Mouse (Mus musculus) frontal cortex, postnatal 25 days (tissue): ENCODE measurements around the gene Chrd.
A peak's percentile ranks its signal among the peaks of the same experiment; 100 is the strongest.

Experiments used
- DNase-seq, 2 experiments: peaks; one replicate each; pipeline ENCODE4 v3.0.0; 2022; ENCODE audit warnings: low spot score in 2 of 2

The Chrd gene

GRCm38 (mm10) chr16:20732925-20733730 is at the start of gene Chrd:
Gene Chrd (plus strand): TSS chr16:20733127.
- no peak for DNase-seq

- no peak for DNase-seq
Observed at GRCm38 (mm10) chr16:20690774-20691173, 42.2 kb upstream of the Chrd start.

DNA sequence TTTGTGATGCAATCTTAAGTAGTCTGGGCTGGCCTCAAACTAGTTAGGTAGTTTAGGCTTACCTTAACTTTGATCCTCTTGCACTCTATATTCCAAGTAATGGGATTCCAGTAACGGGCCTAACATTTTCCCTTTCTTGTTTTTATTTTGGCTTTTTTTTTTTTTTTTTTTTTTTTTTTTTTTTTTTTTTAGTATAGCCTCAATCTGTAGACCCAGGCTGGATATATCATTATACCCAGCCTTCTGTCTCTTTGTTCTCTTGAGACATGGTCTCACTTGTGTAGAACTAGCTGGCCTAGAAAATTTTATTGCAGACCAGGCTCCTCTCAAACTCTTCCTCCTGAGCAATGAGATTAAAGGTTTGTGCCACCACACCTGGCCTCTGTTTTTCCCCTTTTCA is 41.3 kb upstream of the Chrd start:
- DNase-seq = no peak

- DNase-seq = peak in 1 of 2 experiments; percentile 15
Observed at GRCm38 (mm10) chr16:20692241-20692965, 40.5 kb upstream of the Chrd start.

- peak; percentile 83 to 86 for DNase-seq
Observed at GRCm38 (mm10) chr16:20693111-20693701, 39.7 kb upstream of the Chrd start, which contains the start of gene Fam131a. Gene Fam131a (plus strand): TSS chr16:20693241.

- peak in 1 of 2 experiments; percentile 53 for DNase-seq
Observed at GRCm38 (mm10) chr16:20694781-20695180, 38.1 kb upstream of the Chrd start.

- DNase-seq = peak; percentile 94 to 96
Observed at GRCm38 (mm10) chr16:20695622-20696323, 37.2 kb upstream of the Chrd start.

GRCm38 (mm10) chr16:20699266-20699665 is 33.7 kb upstream of the Chrd start:
- no peak for DNase-seq

GRCm38 (mm10) chr16:20700036-20700435 is 32.9 kb upstream of the Chrd start:
- DNase-seq = no peak

GRCm38 (mm10) chr16:20701316-20701715 is 31.6 kb upstream of the Chrd start:
- DNase-seq = no peak

DNA sequence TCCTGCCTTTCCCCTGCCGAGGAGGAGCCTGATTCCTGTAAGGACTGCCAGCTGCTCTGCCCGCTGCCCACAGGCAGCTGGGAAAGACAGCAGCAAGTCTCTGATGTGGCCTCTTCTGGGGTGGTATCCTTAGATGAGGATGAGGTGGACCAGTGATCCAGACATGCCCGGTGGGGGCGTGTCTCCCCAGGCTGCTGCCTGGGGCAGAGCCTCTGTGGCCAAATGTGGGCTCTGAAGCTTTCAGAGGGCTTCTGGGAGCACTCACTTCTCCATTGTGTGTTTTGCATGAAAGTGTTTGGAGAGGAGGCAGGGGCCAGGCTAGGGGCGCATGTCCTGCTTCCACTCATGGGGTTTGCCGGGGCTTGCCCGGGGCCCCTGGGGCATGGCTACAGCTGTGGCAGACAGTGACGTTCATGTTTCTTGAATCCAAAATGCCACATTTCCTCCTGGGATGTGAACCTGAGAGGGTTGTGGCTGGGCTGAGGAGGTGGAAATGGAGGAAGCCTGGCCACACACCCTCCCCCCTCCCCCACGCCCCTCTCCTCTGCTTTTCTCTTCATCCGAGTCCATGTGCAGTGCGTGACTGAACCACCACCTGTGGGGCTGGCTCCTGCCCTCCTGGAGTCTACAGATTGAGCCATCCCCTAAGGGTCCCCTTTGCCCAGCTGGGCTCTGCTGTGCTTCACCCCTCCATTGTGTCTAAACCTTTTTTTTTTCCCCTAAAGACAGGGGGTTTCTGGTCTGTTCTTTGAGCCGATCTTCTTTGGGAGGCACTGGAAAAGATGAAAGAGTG is 31.0 kb upstream of the Chrd start:
- DNase-seq = no peak

- no peak for DNase-seq
Observed at GRCm38 (mm10) chr16:20702522-20702893, 30.4 kb upstream of the Chrd start.

GRCm38 (mm10) chr16:20703071-20703470 is 29.9 kb upstream of the Chrd start:
- DNase-seq = no peak

DNA sequence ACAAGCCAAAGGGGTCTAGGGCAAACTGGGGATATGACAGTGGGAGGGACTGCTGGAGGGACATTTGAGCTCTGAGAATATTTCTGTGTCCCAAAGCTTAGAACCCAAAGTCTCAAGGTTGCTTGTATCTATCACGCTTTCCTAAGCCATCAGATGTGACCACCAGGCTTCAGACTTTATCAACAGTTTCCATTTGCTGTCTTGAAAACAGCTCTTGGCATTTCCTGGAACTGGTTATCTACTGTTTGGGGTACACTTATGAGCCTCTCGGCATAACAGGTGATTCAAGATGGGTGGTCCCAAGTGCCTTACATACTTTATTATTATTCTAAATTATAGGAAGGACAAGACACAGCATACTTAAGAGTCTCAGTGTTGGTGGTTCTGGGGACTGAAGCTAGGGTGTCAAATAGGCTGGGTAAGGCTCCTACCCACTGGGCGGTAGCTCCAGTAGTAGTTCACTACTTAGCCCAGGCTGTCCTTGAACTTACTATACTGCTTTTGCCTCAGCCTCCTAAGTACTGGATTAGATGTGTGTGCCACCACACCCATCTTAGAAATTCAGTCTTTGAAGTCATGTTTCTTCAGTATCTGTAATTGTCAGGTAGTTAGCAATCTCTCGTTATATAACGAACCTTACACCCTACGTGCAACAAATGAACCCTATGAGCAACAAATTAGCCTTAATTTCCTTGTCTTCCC is 29.1 kb upstream of the Chrd start:
- no peak for DNase-seq

GRCm38 (mm10) chr16:20705786-20706185 is 27.1 kb upstream of the Chrd start:
- no peak for DNase-seq

DNA sequence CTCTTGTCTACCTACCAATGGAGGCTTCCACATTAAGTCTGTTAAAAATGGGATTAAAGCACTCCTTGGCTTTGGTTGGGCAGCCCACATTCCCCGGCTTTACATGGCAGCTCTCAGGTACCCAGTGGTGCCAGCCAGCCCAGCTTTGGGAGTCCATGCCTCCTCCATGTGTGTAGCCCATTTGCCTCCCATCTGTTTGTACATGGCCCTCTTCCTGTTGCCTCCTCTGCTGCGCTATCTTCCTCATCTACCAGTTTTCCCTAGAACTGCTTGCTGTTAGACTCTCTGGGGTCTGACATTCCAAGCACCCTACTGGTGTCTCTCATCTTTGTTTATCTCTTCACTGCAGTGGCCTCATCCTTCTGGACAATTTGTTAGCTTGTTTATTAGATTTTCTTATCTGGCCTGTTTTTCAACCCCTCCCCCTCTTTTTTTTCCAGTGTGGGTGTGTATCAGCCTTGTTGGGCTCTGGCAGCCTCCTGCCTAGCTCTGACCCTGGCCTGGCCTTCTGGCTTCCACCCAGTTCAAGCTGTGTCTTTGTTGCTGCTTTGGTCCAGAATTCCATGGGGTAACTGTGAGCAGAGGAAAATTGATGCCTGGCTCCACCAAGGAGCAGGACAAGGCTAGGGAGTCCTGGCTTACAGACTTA is 26.4 kb upstream of the Chrd start:
- no peak for DNase-seq

DNA sequence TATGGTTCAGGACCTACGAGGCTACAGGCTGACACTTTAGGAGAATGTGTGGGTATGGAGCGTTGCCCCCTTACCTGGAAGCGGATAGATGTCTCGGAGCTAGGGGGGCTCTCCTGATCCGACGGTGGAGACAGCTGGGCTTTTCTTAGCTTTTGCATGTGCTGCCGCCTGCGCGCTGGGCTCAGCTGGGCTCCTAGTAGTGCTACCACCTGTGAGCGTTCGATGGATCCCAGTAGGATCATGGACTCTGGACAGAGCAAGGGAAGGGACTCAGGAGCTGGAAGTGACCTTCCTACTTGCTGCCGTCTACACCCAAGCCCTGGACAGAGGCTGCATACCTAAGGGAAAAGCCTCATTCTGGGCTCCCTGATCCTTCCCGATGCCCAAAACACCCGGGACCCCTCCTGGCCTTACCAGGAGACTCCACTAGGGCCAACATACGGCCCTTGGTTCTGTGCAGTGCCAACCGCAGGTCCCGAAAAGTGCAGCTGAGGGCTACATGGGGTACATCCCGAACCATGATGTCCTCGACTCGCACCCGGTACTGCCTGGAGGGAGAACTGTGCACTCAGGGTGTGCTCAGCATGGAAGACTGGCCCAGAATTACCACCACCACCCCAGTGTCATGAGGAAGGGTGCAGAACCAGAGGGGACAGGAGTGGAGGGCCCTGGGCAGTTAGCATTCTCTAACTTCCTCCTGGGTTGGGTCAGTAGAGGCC is 24.5 kb upstream of the Chrd start:
- no peak for DNase-seq

GRCm38 (mm10) chr16:20708939-20709734 is 23.8 kb upstream of the Chrd start:
- DNase-seq = no peak

DNA sequence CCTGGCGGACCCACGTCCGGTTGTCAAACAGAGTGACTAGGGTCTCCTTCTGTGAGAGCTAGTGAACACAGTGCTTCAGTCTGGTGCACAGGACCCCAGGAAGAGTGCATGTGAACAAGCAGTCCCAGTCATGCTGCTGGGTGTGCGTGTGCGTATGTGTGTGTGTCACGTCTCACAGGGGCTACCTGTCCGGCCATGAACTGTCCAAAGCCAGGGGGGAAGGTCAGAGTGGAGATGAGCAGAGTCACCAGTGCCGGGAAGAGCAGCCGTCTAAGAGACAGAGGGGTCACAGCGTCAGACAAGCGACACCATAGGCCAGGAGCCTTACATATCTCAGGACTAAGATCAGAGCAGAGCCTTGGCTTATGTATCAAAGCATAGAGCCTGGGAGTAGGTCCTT is 22.6 kb upstream of the Chrd start:
- no peak for DNase-seq
